8 mouse cellular contexts compared by ENCODE assay signal in genomic region chr2:175141993-175142295, GRCm38 (mm10). TPM values are rescaled to one million over a fixed set of nuclear protein-coding genes. Genes with fewer than 3 reads are reported as not detected.
DNase-seq lines count a peak whose midpoint lies in the region; ATAC-seq and TF ChIP-seq lines count a peak whose summit lies in the region.
"Not testable (repeated sequence)": the region's sequence is repeated elsewhere in the genome, so short reads cannot be mapped to it uniquely, and the experiment has no call there.

Gm14399 (minus strand) TSS chr2:175142012.

- TF ChIP-seq EP300 in heart, postnatal 0 days (IDR thresholded peaks at IDR 0.05; ENCODE audit: low read depth), result not testable (repeated sequence)

- not testable (repeated sequence) for TF ChIP-seq POLR2A in bone marrow macrophage, adult 2 months (IDR thresholded peaks at IDR 0.05; ENCODE audit: borderline replicate concordance, low read depth, low read length); lung, adult 2 months (IDR thresholded peaks at IDR 0.05; ENCODE audit: borderline replicate concordance, extremely low read depth, low read depth, low read length)

- H3K27me3 ChIP-seq in forebrain, embryonic 13.5 days; heart, postnatal 0 days (ENCODE audit: control insufficient read depth, insufficient read depth, low read length); kidney, embryonic 16.5 days (ENCODE audit: insufficient read depth, low read length); midbrain, embryonic 16.5 days (ENCODE audit: control insufficient read depth, insufficient read depth, low read depth, low read length): not testable (repeated sequence)

- not testable (repeated sequence) for H3K9me3 ChIP-seq in forebrain, embryonic 13.5 days (replicated peaks); heart, postnatal 0 days (replicated peaks; ENCODE audit: control insufficient read depth, low read length); kidney, embryonic 16.5 days (ENCODE audit: low read length); midbrain, embryonic 16.5 days (replicated peaks; ENCODE audit: control insufficient read depth, low read length, poor library complexity, severe bottlenecking)

- H3K4me2 ChIP-seq in forebrain, embryonic 13.5 days, result peak within 1 kb of the TSS; percentile 50
- H3K4me2 ChIP-seq in heart, postnatal 0 days (ENCODE audit: low read depth, low read length), result peak within 1 kb of the TSS; percentile 53
- peak within 1 kb of the TSS; percentile 38 for H3K4me2 ChIP-seq in kidney, embryonic 16.5 days (replicated peaks; ENCODE audit: low read depth, low read length)
- peak within 1 kb of the TSS; percentile 42 for H3K4me2 ChIP-seq in midbrain, embryonic 16.5 days (ENCODE audit: low read length)

- TF ChIP-seq CTCF in bone marrow macrophage, adult 2 months (IDR thresholded peaks at IDR 0.05; ENCODE audit: low read depth, low read length); heart, postnatal 0 days (IDR thresholded peaks at IDR 0.05; ENCODE audit: low read depth); lung, adult 2 months (IDR thresholded peaks at IDR 0.05; ENCODE audit: insufficient read depth, low read length): not testable (repeated sequence)

- H3K27ac ChIP-seq in bone marrow macrophage, adult 2 months (ENCODE audit: insufficient read depth, low read depth, low read length); forebrain, embryonic 13.5 days; heart, postnatal 0 days (ENCODE audit: low read depth); kidney, embryonic 16.5 days (ENCODE audit: low read length); midbrain, embryonic 16.5 days (ENCODE audit: low read length): not testable (repeated sequence)

- 16% methylated on average over 1 of the region's 2 CpGs for WGBS in forebrain, embryonic 13.5 days
- WGBS in heart, postnatal 0 days, result 25% methylated on average over 1 of the region's 2 CpGs
- WGBS in kidney, embryonic 16.5 days, result 0% methylated on average over 1 of the region's 2 CpGs
- WGBS in lung, adult 2 months, result 5% methylated on average over 1 of the region's 2 CpGs
- WGBS in midbrain, embryonic 16.5 days, result 0% methylated on average over 1 of the region's 2 CpGs

- H3K9ac ChIP-seq in forebrain, embryonic 13.5 days, result not testable (repeated sequence)
- peak within 1 kb of the TSS; percentile 33; the same call in 1 of the 2 replicates for H3K9ac ChIP-seq in heart, postnatal 0 days (replicated peaks; ENCODE audit: low read depth, low read length)
- H3K9ac ChIP-seq in kidney, embryonic 16.5 days (replicated peaks; ENCODE audit: low read length), result peak within 1 kb of the TSS; percentile 48; the same call in 1 of the 2 replicates
- H3K9ac ChIP-seq in midbrain, embryonic 16.5 days (ENCODE audit: low read depth, low read length), result peak within 1 kb of the TSS; percentile 44; the same call in 1 of the 2 replicates

- DNase-seq in heart, postnatal 0 days (ENCODE audit: low spot score); left cerebral cortex, postnatal 25 days (ENCODE audit: low spot score in 2 of 2); lung, adult 2 months; urinary bladder, adult 2 months (ENCODE audit: low spot score): not testable (repeated sequence)

- not testable (repeated sequence) for ATAC-seq in forebrain, embryonic 13.5 days; heart, postnatal 0 days (ENCODE audit: insufficient read depth, low read depth); kidney, embryonic 16.5 days (ENCODE audit: low FRiP score, low TSS enrichment); midbrain, embryonic 16.5 days

- H3K36me3 ChIP-seq in forebrain, embryonic 13.5 days (ENCODE audit: poor library complexity, severe bottlenecking); heart, postnatal 0 days (replicated peaks; ENCODE audit: control insufficient read depth, insufficient read depth, low read length); kidney, embryonic 16.5 days (ENCODE audit: insufficient read depth, low read length); midbrain, embryonic 16.5 days (ENCODE audit: control insufficient read depth, insufficient read depth, low read length): not testable (repeated sequence)

- intact Hi-C loops in left cerebral cortex, postnatal 25 days (cut with DNase I), result not testable (repeated sequence)

- not testable (repeated sequence) for H3K4me1 ChIP-seq in bone marrow macrophage, adult 2 months (ENCODE audit: control insufficient read depth, insufficient read depth, low read length); forebrain, embryonic 13.5 days; heart, postnatal 0 days (ENCODE audit: control insufficient read depth, insufficient read depth); kidney, embryonic 16.5 days (ENCODE audit: insufficient read depth, low read length); lung, adult 2 months (ENCODE audit: control insufficient read depth, insufficient read depth, low read length); midbrain, embryonic 16.5 days (ENCODE audit: control insufficient read depth, insufficient read depth, low read length)

- peak within 1 kb of the TSS; percentile 76 for H3K4me3 ChIP-seq in bone marrow macrophage, adult 2 months (ENCODE audit: insufficient read depth, low read length)
- H3K4me3 ChIP-seq in forebrain, embryonic 13.5 days, result peak within 1 kb of the TSS; percentile 47
- H3K4me3 ChIP-seq in heart, postnatal 0 days (ENCODE audit: low read depth, low read length), result peak within 1 kb of the TSS; percentile 54
- H3K4me3 ChIP-seq in kidney, embryonic 16.5 days (ENCODE audit: low read length), result peak within 1 kb of the TSS; percentile 50
- peak within 1 kb of the TSS; percentile 56 for H3K4me3 ChIP-seq in lung, adult 2 months (replicated peaks; ENCODE audit: extremely low read depth, low read depth, low read length)
- peak within 1 kb of the TSS; percentile 44 for H3K4me3 ChIP-seq in midbrain, embryonic 16.5 days (ENCODE audit: low read depth, low read length)

RNA-seq across cellular contexts. Expression of gene Gm14399, which starts in this region (rescaled TPM):
- 9.1 and 24.8 TPM in 2 replicates for polyA plus RNA-seq in bone marrow macrophage, adult 2 months (2012; ENCODE audit: insufficient read depth, insufficient read length, missing spikeins)
- 4.2 and 4.8 TPM in 2 replicates for polyA plus RNA-seq in forebrain, embryonic 13.5 days (2015; fragmentation: Nextera tagmentation; extraction: Ambion mirVana)
- 2.2 and 16.4 TPM in 2 replicates for total RNA-seq in heart, postnatal 0 days (2014; rRNA removed; ENCODE audit: low replicate concordance)
- 3.6 and 4.1 TPM in 2 replicates for polyA plus RNA-seq in heart, postnatal 0 days (2015; fragmentation: Nextera tagmentation; extraction: Ambion mirVana)
- 7.3 and 10.7 TPM in 2 replicates for polyA plus RNA-seq in kidney, embryonic 16.5 days (2015; fragmentation: Nextera tagmentation; extraction: Ambion mirVana)
- total RNA-seq in left cerebral cortex, postnatal 25 days (2021), result 10 to 100 TPM; 13.4 to 20.9 TPM
- 0.66 and 1.1 TPM in 2 replicates for polyA plus RNA-seq in lung, adult 2 months (2012; rRNA removed)
- polyA plus RNA-seq in midbrain, embryonic 16.5 days (2015; fragmentation: Nextera tagmentation; extraction: Ambion mirVana), result 5.7 and 6.6 TPM in 2 replicates
- polyA plus RNA-seq in urinary bladder, adult 2 months (2012; rRNA removed), result 9.5 and 11.4 TPM in 2 replicates
